Mouse (Mus musculus) liver, embryonic 15.5 days (tissue): ENCODE measurements around the gene Fmnl1. TPM values are rescaled to one million over a fixed set of nuclear protein-coding genes. Genes with fewer than 3 reads are reported as not detected.

ENCODE experiments used
- ATAC-seq: fragments of 200-750 bp; cut with Nextera tagmentation; 2 replicates; pipeline ENCODE4 v1.8.0; 2017; ENCODE audit warnings: moderate number of reproducible peaks, mild to moderate bottlenecking, moderate library complexity; ENCODE audit not compliant: insufficient read depth
- H3K27ac ChIP-seq: fragments of 300-500 bp; sonication (generic); replicated peaks from 2 replicates; pipeline ENCODE4 v1.5.1; 2015; ENCODE audit warnings: mild to moderate bottlenecking, inconsistent platforms
- H3K27me3 ChIP-seq: fragments of 300-500 bp; sonication (generic); 2 replicates; pipeline ENCODE4 v1.6.1; 2015; ENCODE audit warnings: mild to moderate bottlenecking, inconsistent platforms
- H3K36me3 ChIP-seq: fragments of 300-500 bp; sonication (generic); replicated peaks from 2 replicates; pipeline ENCODE4 v1.6.1; 2015; ENCODE audit warnings: moderate library complexity, mild to moderate bottlenecking, inconsistent platforms
- H3K4me1 ChIP-seq: fragments of 300-500 bp; sonication (generic); replicated peaks from 2 replicates; pipeline ENCODE4 v1.6.1; 2015; ENCODE audit warnings: inconsistent platforms
- H3K4me2 ChIP-seq: fragments of 300-500 bp; sonication (generic); 2 replicates; pipeline ENCODE4 v1.6.1; 2015; ENCODE audit warnings: moderate library complexity, mild to moderate bottlenecking, inconsistent platforms
- H3K4me3 ChIP-seq: fragments of 300-500 bp; sonication (generic); replicated peaks from 2 replicates; pipeline ENCODE4 v1.5.1; 2015; ENCODE audit warnings: mild to moderate bottlenecking, inconsistent platforms
- H3K9ac ChIP-seq: fragments of 300-500 bp; sonication (generic); 2 replicates; pipeline ENCODE4 v1.6.1; 2015; ENCODE audit warnings: moderate library complexity, mild to moderate bottlenecking, inconsistent platforms
- H3K9me3 ChIP-seq: fragments of 300-500 bp; sonication (generic); replicated peaks from 2 replicates; pipeline ENCODE4 v1.6.1; 2016; ENCODE audit warnings: inconsistent platforms
- WGBS: fragments of 180-500 bp; shearing (Covaris S2); methylation state at CpG from one replicate; pipeline ENCODE4 v1.1.7; 2015; ENCODE audit warnings: mixed read lengths; ENCODE audit not compliant: insufficient replicate concordance; 5-methylcytosine and 5-hydroxymethylcytosine counted together
- polyA plus RNA-seq: library from polyadenylated mRNA; unstranded; fragments of >200 nt; fragmentation: Nextera tagmentation; extraction: Ambion mirVana; gene quantifications from 2 replicates; pipeline ENCODE4 v1.2.1, GENCODE M21; 2015

The Fmnl1 gene
- polyA plus RNA-seq, 1 experiment from 2014 or later = 6.2 TPM

DNA sequence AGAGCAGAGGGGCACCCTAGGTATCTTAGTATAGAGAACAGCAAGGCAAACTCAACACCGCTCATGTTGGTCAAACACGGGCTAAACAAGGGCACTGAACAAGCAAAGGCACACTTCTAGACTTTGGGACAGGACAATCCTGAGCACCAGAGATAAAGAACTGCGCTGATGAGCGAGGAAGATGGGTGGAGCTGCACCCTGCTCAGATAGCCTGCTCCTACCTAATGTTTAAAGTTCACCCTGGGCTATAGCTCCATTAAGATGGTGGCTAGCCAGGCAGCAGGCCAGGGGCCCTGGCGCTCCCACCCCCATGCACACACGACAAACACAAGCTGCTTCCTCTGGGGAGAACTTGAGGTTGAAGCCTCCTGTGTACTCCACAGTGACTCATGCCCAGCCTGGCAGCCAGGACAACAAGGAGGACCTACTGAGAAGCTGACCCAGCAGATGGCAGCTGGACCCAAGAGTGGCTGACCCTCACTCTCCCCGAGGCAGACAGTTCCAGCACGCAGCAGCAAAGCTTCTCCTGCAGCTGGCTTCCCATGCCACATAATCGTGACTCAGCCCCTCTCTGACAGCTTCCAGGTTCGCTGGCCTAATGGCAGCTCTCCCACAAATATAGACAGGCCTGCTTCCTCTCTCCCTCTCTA, 75.3 kb downstream of the Fmnl1 start:
- Histone ChIP-seq H3K4me2 (no peak overlapping the region), H3K4me1 (peaks cover 25% of the 10 kb centered on the region), H3K27me3 (no peaks in the 10 kb centered on the region), H3K36me3 (no peaks in the 10 kb centered on the region), H3K27ac (no peak overlapping the region), H3K9ac (no peak overlapping the region), H3K9me3 (no peaks in the 10 kb centered on the region), H3K4me3 (no peak overlapping the region)
- 22% methylated on average over 10 of the region's 10 CpGs for WGBS
- no peak for ATAC-seq

DNA sequence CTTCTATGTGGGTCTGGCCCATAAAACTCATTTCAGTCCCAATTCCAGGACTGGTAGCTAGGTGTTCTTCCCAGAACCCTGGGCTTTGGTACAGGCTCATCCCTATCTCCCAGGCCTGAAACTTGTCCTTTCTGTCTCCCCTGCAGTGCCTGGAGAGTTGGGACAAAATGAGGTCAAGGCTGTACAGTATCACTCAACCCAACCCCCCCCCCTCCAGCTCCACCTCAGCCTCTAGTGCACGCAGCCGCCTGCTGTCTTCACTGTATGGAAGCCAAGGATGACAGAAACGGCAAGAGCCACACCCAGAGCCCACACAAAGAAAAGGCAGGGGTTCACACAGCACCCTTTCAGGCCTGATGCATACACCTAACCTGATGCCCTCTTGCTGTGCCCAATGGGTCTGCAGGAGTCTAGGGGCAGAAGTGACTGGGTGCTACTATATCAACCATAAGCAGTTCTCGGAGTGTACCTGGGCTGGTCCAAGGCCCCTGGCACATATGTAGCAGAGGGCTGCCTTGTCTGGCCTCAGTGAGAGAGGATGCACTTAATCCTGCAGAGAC, 75.9 kb downstream of the Fmnl1 start:
- Histone ChIP-seq H3K4me1 (peaks cover 25% of the 10 kb centered on the region), H3K4me3 (no peak overlapping the region), H3K9me3 (no peaks in the 10 kb centered on the region), H3K27me3 (no peaks in the 10 kb centered on the region), H3K36me3 (no peaks in the 10 kb centered on the region), H3K4me2 (no peak overlapping the region), H3K27ac (no peak overlapping the region), H3K9ac (no peak overlapping the region)
- whole genome bisulfite sequencing = 38% methylated on average over 4 of the region's 4 CpGs
- ATAC-seq = no peak

DNA sequence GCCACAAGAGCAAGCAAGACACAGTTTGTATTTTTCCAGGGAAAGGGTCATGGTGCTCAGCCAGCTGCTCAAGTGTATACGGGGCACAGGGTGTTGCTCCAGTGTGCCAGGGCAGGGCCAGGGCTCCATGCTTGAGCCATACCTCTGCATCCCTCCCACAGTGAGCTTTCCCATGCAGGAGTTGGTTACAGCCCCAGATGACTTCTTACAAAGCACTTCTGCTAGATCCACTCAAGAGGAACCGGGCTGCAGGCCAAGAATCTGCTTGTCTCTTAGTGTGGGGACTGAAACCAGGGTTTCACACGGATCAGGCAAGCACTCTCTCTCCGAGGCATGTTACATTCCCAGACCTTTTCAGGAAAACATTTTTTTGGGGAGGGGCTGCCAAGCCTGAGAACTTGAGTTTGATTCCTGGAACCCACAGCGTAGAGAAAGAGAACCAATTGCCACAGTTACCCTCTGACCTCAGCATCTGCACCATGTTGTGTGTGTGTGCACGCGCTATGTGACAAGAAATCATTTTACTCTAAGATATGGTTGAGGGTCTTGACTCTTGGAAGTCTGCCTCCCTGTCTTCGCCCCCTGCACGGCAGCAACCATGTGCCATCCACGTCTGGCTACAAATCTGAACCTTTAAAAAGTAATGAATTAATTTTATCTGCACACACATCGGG, 76.7 kb downstream of the Fmnl1 start:
- Histone ChIP-seq H3K36me3 (no peaks in the 10 kb centered on the region), H3K9me3 (no peaks in the 10 kb centered on the region), H3K4me1 (peaks cover 28% of the 10 kb centered on the region), H3K9ac (no peak overlapping the region), H3K4me2 (no peak overlapping the region), H3K27me3 (no peaks in the 10 kb centered on the region), H3K4me3 (no peak overlapping the region), H3K27ac (no peak overlapping the region)
- no peak for ATAC-seq
- WGBS = 69% methylated on average over 11 of the region's 11 CpGs

Other genes starting within 250 kb of the Fmnl1 start
- gene Kif18b, start 246.0 kb upstream of the Fmnl1 start, polyA plus RNA-seq = 10.3 and 11.6 TPM in 2 replicates
- 0.08 TPM in 2 replicates for gene C1ql1, start 224.4 kb upstream of the Fmnl1 start, polyA plus RNA-seq
- gene Nmt1, start 142.9 kb upstream of the Fmnl1 start, polyA plus RNA-seq = 32.4 and 36.7 TPM in 2 replicates
- gene Dcakd, start 142.8 kb upstream of the Fmnl1 start, polyA plus RNA-seq = 28.7 and 30.0 TPM in 2 replicates
- 0.31 and 0.45 TPM in 2 replicates for gene Plcd3, start 69.4 kb upstream of the Fmnl1 start, polyA plus RNA-seq
- gene Acbd4, start 69.4 kb upstream of the Fmnl1 start, polyA plus RNA-seq = 60.6 and 60.9 TPM in 2 replicates
- 1.8 and 1.9 TPM in 2 replicates for gene Hexim1, start 54.9 kb upstream of the Fmnl1 start, polyA plus RNA-seq
- 4.2 and 4.7 TPM in 2 replicates for gene Hexim2, start 38.7 kb upstream of the Fmnl1 start, polyA plus RNA-seq
- gene 1700023F06Rik, start 37.5 kb downstream of the Fmnl1 start, polyA plus RNA-seq = 0.08 TPM in 1 of 2 replicates, not detected in the other
- gene Spata32, start 47.3 kb downstream of the Fmnl1 start, polyA plus RNA-seq = not detected in 2 replicates
- 0.47 and 0.77 TPM in 2 replicates for gene Map3k14, start 96.4 kb downstream of the Fmnl1 start, polyA plus RNA-seq
- gene Arhgap27, start 192.6 kb downstream of the Fmnl1 start, polyA plus RNA-seq = 2.7 and 3.0 TPM in 2 replicates
- gene Plekhm1, start 241.6 kb downstream of the Fmnl1 start, polyA plus RNA-seq = 3.4 and 4.4 TPM in 2 replicates